Mouse (Mus musculus): ENCODE results near the gene Ppp1ca. TPM values are rescaled to one million over a fixed set of nuclear protein-coding genes. Genes with fewer than 3 reads are reported as not detected.
A peak's percentile ranks its signal among the peaks of the same experiment; 100 is the strongest.

Gene Ppp1ca
- 782 and 783 TPM in 2 replicates for polyA plus RNA-seq (2016; fragmentation: Nextera tagmentation; extraction: Ambion mirVana)

GRCm38 (mm10) chr19:4191528-4192250 is at the start of gene Ppp1ca:
TSS of gene Ppp1ca (plus strand) at chr19:4192065.
- Histone ChIP-seq H3K4me2 (replicated peaks) (peak within 1 kb of the TSS; percentile 90), H3K9ac (peak within 1 kb of the TSS; percentile 95), H3K4me3 (peak within 1 kb of the TSS; percentile 68), H3K9me3 (no peaks in the 10 kb centered on the region), H3K27ac (peak within 1 kb of the TSS; percentile 96), H3K36me3 (peaks cover 38% of the 10 kb centered on the region), H3K4me1 (peaks cover 21% of the 10 kb centered on the region), H3K27me3 (no peaks in the 10 kb centered on the region)
- ATAC-seq (ENCODE audit: insufficient number of reproducible peaks, insufficient read depth, low FRiP score, low TSS enrichment), result peak; percentile 85
- 8% methylated on average over 27 of the region's 47 CpGs for WGBS

GRCm38 (mm10) chr19:4142416-4143173 is 49.3 kb upstream of the Ppp1ca start:
- no peak overlapping the region for H3K9ac ChIP-seq
- H3K4me3 ChIP-seq, result no peak overlapping the region
- H3K4me2 ChIP-seq (replicated peaks), result no peak overlapping the region
- no peak for ATAC-seq (ENCODE audit: insufficient number of reproducible peaks, insufficient read depth, low FRiP score, low TSS enrichment)
- no peak overlapping the region for H3K27ac ChIP-seq
- 92% methylated on average over 18 of the region's 18 CpGs for WGBS
- peaks cover under 1% of the 10 kb centered on the region; the same call in 1 of the 2 replicates for H3K4me1 ChIP-seq
- no peaks in the 10 kb centered on the region for H3K36me3 ChIP-seq
- H3K27me3 ChIP-seq, result no peaks in the 10 kb centered on the region
- 0 out of 2 replicates have a peak, but pooled peaks cover 4% of the 10 kb centered on the region for H3K9me3 ChIP-seq

GRCm38 (mm10) chr19:4143759-4144268 is 48.1 kb upstream of the Ppp1ca start, which contains the start of gene Cabp4:
TSS of gene Cabp4 (minus strand) at chr19:4144033.
- 85% methylated on average over 7 of the region's 7 CpGs for WGBS

DNA sequence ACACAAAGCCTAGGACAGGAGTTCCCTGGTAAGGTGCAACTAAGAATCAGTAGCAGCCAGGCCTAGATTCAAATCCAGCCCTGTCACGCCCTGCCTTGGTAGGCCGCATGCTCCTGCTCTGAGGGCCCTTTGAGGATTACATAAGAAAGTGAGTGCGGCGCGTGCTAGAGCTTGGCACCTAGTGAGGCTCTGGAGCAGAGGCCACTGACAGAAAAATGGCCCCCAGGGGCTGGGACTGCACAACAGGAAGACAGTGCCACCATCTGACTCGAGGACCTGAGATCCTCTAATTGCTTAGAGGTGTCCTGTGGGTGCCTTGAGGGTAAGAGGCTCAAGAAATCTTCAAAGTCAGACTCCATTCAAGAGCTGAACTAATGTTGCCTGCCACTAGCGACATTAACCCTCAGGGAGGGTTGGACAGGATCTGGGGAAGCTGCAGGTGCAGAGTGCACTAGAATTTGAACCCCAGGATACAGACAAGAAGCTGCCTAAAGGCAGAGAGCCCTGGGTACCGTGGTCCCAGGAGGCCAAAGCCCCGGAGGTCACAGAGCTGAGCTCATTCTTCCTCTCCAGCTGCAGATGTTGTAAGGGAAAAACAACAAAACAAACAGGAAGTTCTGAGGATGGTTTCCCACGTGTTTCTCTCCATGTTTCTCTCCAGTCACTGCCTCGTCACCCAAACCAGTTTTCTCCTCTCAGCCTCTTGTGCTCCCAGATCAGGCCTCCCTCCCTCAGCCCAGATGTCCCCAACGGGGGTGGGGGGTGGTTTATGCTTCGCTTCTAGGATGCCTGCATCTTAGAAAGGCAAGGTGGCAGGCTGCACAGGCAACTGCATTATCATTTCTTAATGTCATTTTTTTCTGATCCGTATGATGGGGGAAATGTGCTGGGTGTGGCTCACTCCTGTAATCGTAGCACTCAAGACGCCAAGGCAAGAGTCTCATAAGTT is 47.0 kb upstream of the Ppp1ca start:
- H3K9ac ChIP-seq, result no peak overlapping the region
- no peaks in the 10 kb centered on the region for H3K27me3 ChIP-seq
- 0 out of 2 replicates have a peak, but pooled peaks cover 4% of the 10 kb centered on the region for H3K9me3 ChIP-seq
- no peak overlapping the region for H3K27ac ChIP-seq
- H3K4me2 ChIP-seq (replicated peaks), result no peak overlapping the region
- no peak overlapping the region for H3K4me3 ChIP-seq
- no peak for ATAC-seq (ENCODE audit: insufficient number of reproducible peaks, insufficient read depth, low FRiP score, low TSS enrichment)
- peaks cover 1% of the 10 kb centered on the region; the same call in 1 of the 2 replicates for H3K36me3 ChIP-seq
- peaks cover 17% of the 10 kb centered on the region for H3K4me1 ChIP-seq
- WGBS, result 77% methylated on average over 16 of the region's 16 CpGs

More at GRCm38 (mm10) chr19:4143759-4144268, 48.1 kb upstream of the Ppp1ca start, which contains the start of gene Cabp4:
- 0 out of 2 replicates have a peak, but pooled peaks cover 4% of the 10 kb centered on the region for H3K9me3 ChIP-seq
- H3K9ac ChIP-seq, result no peak within 1 kb of the TSS
- no peak within 1 kb of the TSS for H3K4me3 ChIP-seq
- H3K27ac ChIP-seq, result no peak within 1 kb of the TSS
- H3K36me3 ChIP-seq, result no peaks in the 10 kb centered on the region
- ATAC-seq (ENCODE audit: insufficient number of reproducible peaks, insufficient read depth, low FRiP score, low TSS enrichment), result no peak
- no peak within 1 kb of the TSS for H3K4me2 ChIP-seq (replicated peaks)
- H3K4me1 ChIP-seq, result peaks cover 7% of the 10 kb centered on the region
- H3K27me3 ChIP-seq, result no peaks in the 10 kb centered on the region

- 0 out of 2 replicates have a peak, but pooled peaks cover 4% of the 10 kb centered on the region for H3K9me3 ChIP-seq
- H3K4me2 ChIP-seq (replicated peaks), result no peak overlapping the region
- H3K4me3 ChIP-seq, result no peak overlapping the region
- WGBS, result 88% methylated on average over 5 of the region's 5 CpGs
- no peaks in the 10 kb centered on the region for H3K27me3 ChIP-seq
- no peak overlapping the region for H3K27ac ChIP-seq
- H3K4me1 ChIP-seq, result peaks cover 17% of the 10 kb centered on the region
- H3K36me3 ChIP-seq, result peaks cover 12% of the 10 kb centered on the region
- ATAC-seq (ENCODE audit: insufficient number of reproducible peaks, insufficient read depth, low FRiP score, low TSS enrichment), result no peak
- no peak overlapping the region for H3K9ac ChIP-seq
Measured at GRCm38 (mm10) chr19:4145936-4146335, 45.9 kb upstream of the Ppp1ca start.

GRCm38 (mm10) chr19:4146366-4147021 is 45.4 kb upstream of the Ppp1ca start:
- Histone ChIP-seq H3K36me3 (peaks cover 18% of the 10 kb centered on the region), H3K9me3 (0 out of 2 replicates have a peak, but pooled peaks cover 4% of the 10 kb centered on the region), H3K4me2 (replicated peaks) (no peak overlapping the region), H3K4me3 (no peak overlapping the region), H3K4me1 (peaks cover 17% of the 10 kb centered on the region), H3K27ac (no peak overlapping the region; the same call in 1 of the 2 replicates), H3K9ac (no peak overlapping the region), H3K27me3 (no peaks in the 10 kb centered on the region)
- ATAC-seq (ENCODE audit: insufficient number of reproducible peaks, insufficient read depth, low FRiP score, low TSS enrichment), result no peak
- 68% methylated on average over 12 of the region's 12 CpGs for WGBS

GRCm38 (mm10) chr19:4147022-4147405 is 44.9 kb upstream of the Ppp1ca start:
- Histone ChIP-seq H3K36me3 (peaks cover 22% of the 10 kb centered on the region), H3K4me3 (no peak overlapping the region), H3K9ac (no peak overlapping the region), H3K4me1 (peaks cover 17% of the 10 kb centered on the region), H3K27ac (no peak overlapping the region; the same call in 1 of the 2 replicates), H3K4me2 (replicated peaks) (no peak overlapping the region), H3K27me3 (no peaks in the 10 kb centered on the region), H3K9me3 (0 out of 2 replicates have a peak, but pooled peaks cover 4% of the 10 kb centered on the region)
- WGBS, result 44% methylated on average over 3 of the region's 3 CpGs
- no peak for ATAC-seq (ENCODE audit: insufficient number of reproducible peaks, insufficient read depth, low FRiP score, low TSS enrichment)

DNA sequence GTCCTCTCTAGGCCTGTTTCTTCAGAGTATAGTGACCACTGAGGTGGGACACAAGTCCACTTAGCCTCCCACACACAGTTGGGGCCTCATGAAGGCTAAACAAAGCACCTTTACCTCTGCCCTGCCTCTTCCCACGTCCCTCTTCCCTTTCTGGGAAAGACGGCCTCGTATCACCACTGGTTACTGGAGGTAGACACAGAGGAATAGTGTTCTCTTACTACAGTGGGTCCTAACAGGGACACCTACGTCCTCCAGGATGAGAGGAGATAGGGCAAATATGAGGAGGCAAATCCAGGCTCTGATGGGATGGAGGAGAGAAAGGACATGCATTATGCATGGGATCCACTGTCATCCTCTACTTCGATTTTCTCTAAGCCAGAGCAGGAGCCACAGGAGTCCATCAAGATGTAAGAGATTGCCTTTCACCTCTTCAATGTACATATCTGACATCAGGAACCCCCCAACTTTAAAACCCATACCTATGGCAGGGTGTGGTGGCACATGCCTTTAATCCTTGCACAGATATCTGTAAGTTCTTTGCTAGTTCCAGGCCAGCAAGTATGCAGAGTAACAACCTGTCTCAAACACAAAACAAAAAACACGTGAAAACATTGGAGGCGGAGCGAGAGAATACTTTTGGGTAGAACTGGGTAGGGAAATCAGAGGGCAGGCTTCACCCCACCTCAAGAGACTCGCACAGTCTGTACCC is 43.9 kb upstream of the Ppp1ca start:
- 36% methylated on average over 9 of the region's 9 CpGs for WGBS
- peak overlapping the region; percentile 75 for H3K4me2 ChIP-seq (replicated peaks)
- no peaks in the 10 kb centered on the region for H3K27me3 ChIP-seq
- peaks cover 23% of the 10 kb centered on the region for H3K36me3 ChIP-seq
- H3K9me3 ChIP-seq, result 0 out of 2 replicates have a peak, but pooled peaks cover 4% of the 10 kb centered on the region
- H3K4me1 ChIP-seq, result peaks cover 17% of the 10 kb centered on the region
- no peak overlapping the region for H3K27ac ChIP-seq
- H3K9ac ChIP-seq, result peak overlapping the region; percentile 82
- peak overlapping the region; percentile 86 for H3K4me3 ChIP-seq
- ATAC-seq (ENCODE audit: insufficient number of reproducible peaks, insufficient read depth, low FRiP score, low TSS enrichment), result no peak; the same call in 1 of the 2 replicates

DNA sequence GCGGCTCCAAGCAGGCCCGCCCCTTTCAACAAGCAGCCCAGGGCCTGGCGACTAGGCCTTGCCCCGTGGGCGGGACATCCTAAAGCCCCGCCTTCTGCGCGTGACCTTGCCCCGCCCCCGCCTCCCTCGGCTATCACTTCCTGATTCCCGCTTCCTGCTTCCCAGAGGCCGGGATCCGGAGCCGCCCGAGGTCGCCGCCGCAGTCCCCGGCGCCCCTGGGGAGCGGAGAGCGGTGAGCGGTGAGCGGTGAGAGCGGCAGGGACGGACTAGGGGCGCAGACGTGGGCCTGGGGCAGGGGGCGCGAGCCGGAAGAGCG is 43.4 kb upstream of the Ppp1ca start, which contains the start of gene Coro1b:
Gene Coro1b, plus strand, starts transcription at position 129 of the 316 bp plus-strand sequence.
- peaks cover 29% of the 10 kb centered on the region for H3K36me3 ChIP-seq
- no peaks in the 10 kb centered on the region for H3K27me3 ChIP-seq
- peaks cover 17% of the 10 kb centered on the region for H3K4me1 ChIP-seq
- 0 out of 2 replicates have a peak, but pooled peaks cover 4% of the 10 kb centered on the region for H3K9me3 ChIP-seq
- peak within 1 kb of the TSS; percentile 75 for H3K4me2 ChIP-seq (replicated peaks)
- peak within 1 kb of the TSS; percentile 72 for H3K27ac ChIP-seq
- H3K9ac ChIP-seq, result peak within 1 kb of the TSS; percentile 82
- peak within 1 kb of the TSS; percentile 86 for H3K4me3 ChIP-seq
- WGBS, result under 1% methylated on average over 33 of the region's 33 CpGs
- ATAC-seq (ENCODE audit: insufficient number of reproducible peaks, insufficient read depth, low FRiP score, low TSS enrichment), result peak; percentile 92; the same call in 1 of the 2 replicates

DNA sequence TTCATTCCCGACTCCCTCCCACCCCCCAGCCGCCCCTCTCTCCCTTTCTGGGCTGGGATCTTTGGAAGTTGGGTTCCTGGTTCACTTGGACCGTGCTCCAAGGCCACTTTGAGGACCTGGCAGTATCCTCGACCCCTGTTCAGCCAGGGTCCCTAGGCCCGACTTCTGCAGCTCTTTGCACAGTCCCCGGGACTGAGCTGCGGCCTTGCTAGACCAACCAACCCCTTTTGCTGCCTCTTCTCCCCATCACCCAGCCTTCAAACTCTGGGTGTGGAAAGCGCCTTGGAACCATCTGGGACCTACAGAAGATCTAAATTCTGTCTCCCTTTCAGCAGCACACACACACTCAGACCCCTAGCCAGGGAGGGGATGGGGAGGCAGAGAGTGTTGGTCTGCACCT is 43.0 kb upstream of the Ppp1ca start:
- H3K4me2 ChIP-seq (replicated peaks), result peak overlapping the region; percentile 75
- ATAC-seq (ENCODE audit: insufficient number of reproducible peaks, insufficient read depth, low FRiP score, low TSS enrichment), result no peak
- peaks cover 17% of the 10 kb centered on the region for H3K4me1 ChIP-seq
- peak overlapping the region; percentile 82 for H3K9ac ChIP-seq
- H3K27me3 ChIP-seq, result no peaks in the 10 kb centered on the region
- peak overlapping the region; percentile 86 for H3K4me3 ChIP-seq
- H3K36me3 ChIP-seq, result peaks cover 32% of the 10 kb centered on the region
- 0 out of 2 replicates have a peak, but pooled peaks cover 4% of the 10 kb centered on the region for H3K9me3 ChIP-seq
- peak overlapping the region; percentile 72 for H3K27ac ChIP-seq
- 6% methylated on average over 7 of the region's 8 CpGs for WGBS
